Mouse (Mus musculus) intestine, embryonic 16.5 days (tissue): ENCODE data around the gene Parpbp. TPM values are rescaled to one million over a fixed set of nuclear protein-coding genes. Genes with fewer than 3 reads are reported as not detected.

Source experiments
- ATAC-seq: fragments of 200-750 bp; cut with Nextera tagmentation; 2 replicates; pipeline ENCODE4 v1.8.0; 2017; ENCODE audit warnings: moderate TSS enrichment, moderate library complexity
- H3K27ac ChIP-seq: fragments of 300-500 bp; sonication (generic); 2 replicates; pipeline ENCODE4 v1.5.1; 2014; ENCODE audit warnings: mild to moderate bottlenecking, low read length
- H3K27me3 ChIP-seq: fragments of 300-500 bp; sonication (generic); replicated peaks from 2 replicates; pipeline ENCODE4 v1.6.1; 2014; ENCODE audit warnings: low read length, control low read depth, mixed read lengths; ENCODE audit not compliant: control insufficient read depth, insufficient read depth
- H3K36me3 ChIP-seq: fragments of 300-500 bp; sonication (generic); 2 replicates; pipeline ENCODE4 v1.6.1; 2014; ENCODE audit warnings: low read length, control low read depth; ENCODE audit not compliant: control insufficient read depth, insufficient read depth
- H3K4me1 ChIP-seq: fragments of 300-500 bp; sonication (generic); 2 replicates; pipeline ENCODE4 v1.6.1; 2014; ENCODE audit warnings: low read length, control low read depth, mixed read lengths; ENCODE audit not compliant: control insufficient read depth, insufficient read depth
- H3K4me2 ChIP-seq: fragments of 300-500 bp; sonication (generic); 2 replicates; pipeline ENCODE4 v1.6.1; 2014; ENCODE audit warnings: low read depth, low read length, control low read depth
- H3K4me3 ChIP-seq: fragments of 300-500 bp; sonication (generic); 2 replicates; pipeline ENCODE4 v1.5.1; 2014; ENCODE audit warnings: mild to moderate bottlenecking, low read length
- H3K9ac ChIP-seq: fragments of 300-500 bp; sonication (generic); 2 replicates; pipeline ENCODE4 v1.6.1; 2014; ENCODE audit warnings: low read depth, low read length
- H3K9me3 ChIP-seq: fragments of 300-500 bp; sonication (generic); 2 replicates; pipeline ENCODE4 v1.6.1; 2016; ENCODE audit warnings: low read length, control low read depth; ENCODE audit not compliant: control insufficient read depth
- WGBS: fragments of 180-500 bp; shearing (Covaris S2); extraction: QIAGEN DNeasy Blood & Tissue Kit; methylation state at CpG from one replicate; pipeline ENCODE4 v1.1.7; 2014; 5-methylcytosine and 5-hydroxymethylcytosine counted together
- polyA plus RNA-seq: library from polyadenylated mRNA; unstranded; fragments of >200 nt; fragmentation: Nextera tagmentation; extraction: Ambion mirVana; gene quantifications from 2 replicates; pipeline ENCODE4 v1.2.1, GENCODE M21; 2015

The Parpbp gene
- polyA plus RNA-seq, 1 experiment from 2014 or later, result 10.2 TPM

GRCm38 (mm10) chr10:88119721-88120120 lies 27.0 kb downstream of the Parpbp start:
- Histone ChIP-seq H3K9me3 (no peaks in the 10 kb centered on the region), H3K27me3 (no peaks in the 10 kb centered on the region), H3K9ac (no peak overlapping the region), H3K36me3 (0 out of 2 replicates have a peak, but pooled peaks cover 2% of the 10 kb centered on the region), H3K4me1 (no peaks in the 10 kb centered on the region), H3K4me3 (no peak overlapping the region), H3K4me2 (no peak overlapping the region), H3K27ac (no peak overlapping the region)
- ATAC-seq, result no peak

DNA sequence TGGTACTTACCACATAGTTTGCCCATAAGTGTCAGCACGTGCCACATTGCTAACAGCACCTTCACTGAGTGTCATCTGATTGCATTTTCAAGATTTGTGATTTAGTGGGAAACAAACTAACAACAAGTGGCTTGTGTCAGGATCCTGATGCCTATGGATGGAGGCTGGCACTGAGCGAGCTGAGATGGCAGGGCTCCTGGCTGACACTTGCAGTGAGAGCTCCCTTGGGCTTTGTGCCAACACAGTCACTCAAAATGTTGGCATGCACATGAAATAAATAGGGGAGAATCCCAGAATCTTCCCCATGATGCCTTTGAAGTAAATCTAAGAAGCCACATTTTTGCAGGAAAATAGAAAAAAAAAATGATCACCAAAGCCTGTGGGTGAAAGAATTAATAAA lies 33.5 kb downstream of the Parpbp start:
- Histone ChIP-seq H3K4me2 (no peak overlapping the region), H3K9me3 (no peaks in the 10 kb centered on the region), H3K4me3 (no peak overlapping the region), H3K27me3 (no peaks in the 10 kb centered on the region), H3K4me1 (no peaks in the 10 kb centered on the region), H3K27ac (no peak overlapping the region), H3K36me3 (peaks cover 2% of the 10 kb centered on the region; the same call in 1 of the 2 replicates), H3K9ac (no peak overlapping the region)
- 90% methylated on average over 2 of the region's 2 CpGs for WGBS
- no peak for ATAC-seq

DNA sequence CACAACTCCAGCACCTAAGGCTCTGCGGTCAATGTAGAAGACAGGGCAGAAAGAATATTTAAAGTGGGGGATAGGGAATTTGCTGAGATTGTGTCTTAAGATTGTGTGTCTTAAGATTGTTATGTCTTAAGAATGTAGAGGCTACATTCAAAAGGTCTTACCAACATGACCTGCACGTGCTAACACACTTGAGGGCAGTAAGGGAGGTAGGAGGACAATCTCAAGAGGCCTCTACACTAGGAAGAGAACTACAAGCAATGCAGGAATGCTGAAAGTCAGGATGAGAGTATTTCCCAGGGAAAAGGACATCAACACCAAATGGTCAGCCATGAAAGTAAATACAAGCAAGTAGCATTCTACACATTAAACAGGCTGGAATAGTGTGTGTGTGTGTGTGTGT lies 40.6 kb downstream of the Parpbp start:
- Histone ChIP-seq H3K4me1 (no peaks in the 10 kb centered on the region), H3K4me3 (no peak overlapping the region), H3K4me2 (no peak overlapping the region), H3K9ac (no peak overlapping the region), H3K36me3 (no peaks in the 10 kb centered on the region), H3K27me3 (no peaks in the 10 kb centered on the region), H3K9me3 (no peaks in the 10 kb centered on the region), H3K27ac (no peak overlapping the region)
- ATAC-seq, result no peak
- 87% methylated on average over 2 of the region's 2 CpGs for WGBS

DNA sequence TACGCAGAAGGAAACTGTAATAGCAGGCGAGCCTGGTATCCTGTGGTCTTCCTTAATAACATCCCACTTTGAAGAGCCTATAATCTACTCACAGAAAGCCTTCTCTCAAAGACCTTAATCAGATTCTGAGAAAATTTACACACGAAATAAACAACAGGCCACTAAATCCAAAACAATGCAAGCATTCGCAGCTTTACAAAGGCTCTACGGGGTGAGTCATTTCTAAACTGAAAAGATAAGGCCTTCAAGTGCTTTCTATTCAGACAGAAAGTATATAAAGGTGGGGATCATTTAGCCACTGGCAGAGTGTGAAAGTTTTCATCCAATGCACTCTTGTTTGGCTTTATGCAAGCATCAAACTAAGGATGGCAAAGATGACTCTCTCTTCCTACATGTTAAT lies 56.0 kb downstream of the Parpbp start, which contains the start of gene Pmch:
TSS of gene Pmch (plus strand) at position 301 of the 400 bp plus-strand sequence.
- WGBS, result 74% methylated on average over 5 of the region's 5 CpGs
- no peaks in the 10 kb centered on the region for H3K36me3 ChIP-seq
- no peaks in the 10 kb centered on the region for H3K27me3 ChIP-seq
- H3K9me3 ChIP-seq, result no peaks in the 10 kb centered on the region
- H3K9ac ChIP-seq, result no peak within 1 kb of the TSS
- H3K4me3 ChIP-seq, result no peak within 1 kb of the TSS
- no peaks in the 10 kb centered on the region for H3K4me1 ChIP-seq
- H3K27ac ChIP-seq, result no peak within 1 kb of the TSS
- no peak for ATAC-seq
- no peak within 1 kb of the TSS for H3K4me2 ChIP-seq

DNA sequence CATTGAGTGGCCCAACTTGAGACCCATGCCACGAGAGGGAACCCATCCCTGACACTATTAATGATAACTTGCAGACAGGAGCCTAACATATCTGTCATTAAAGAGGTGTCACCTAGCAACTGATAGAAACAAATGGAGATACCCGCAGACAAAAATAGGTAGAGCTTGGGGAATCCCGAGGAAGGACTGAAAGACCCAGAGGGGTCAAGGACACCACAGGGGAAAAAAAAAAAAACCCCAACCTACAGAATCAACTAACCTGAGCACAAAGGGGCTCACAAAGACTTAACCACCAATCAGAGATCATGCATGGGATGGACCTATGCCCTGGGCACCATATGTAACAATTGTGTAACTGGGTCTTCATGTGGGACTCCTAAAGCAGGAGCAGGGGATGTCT lies 79.4 kb downstream of the Parpbp start:
- H3K9ac ChIP-seq, result no peak overlapping the region
- H3K4me2 ChIP-seq, result no peak overlapping the region
- no peak for ATAC-seq
- 70% methylated on average over 3 of the region's 3 CpGs for WGBS
- H3K9me3 ChIP-seq, result no peaks in the 10 kb centered on the region
- no peak overlapping the region for H3K27ac ChIP-seq
- no peaks in the 10 kb centered on the region for H3K4me1 ChIP-seq
- no peaks in the 10 kb centered on the region for H3K27me3 ChIP-seq
- no peak overlapping the region for H3K4me3 ChIP-seq
- H3K36me3 ChIP-seq, result no peaks in the 10 kb centered on the region

DNA sequence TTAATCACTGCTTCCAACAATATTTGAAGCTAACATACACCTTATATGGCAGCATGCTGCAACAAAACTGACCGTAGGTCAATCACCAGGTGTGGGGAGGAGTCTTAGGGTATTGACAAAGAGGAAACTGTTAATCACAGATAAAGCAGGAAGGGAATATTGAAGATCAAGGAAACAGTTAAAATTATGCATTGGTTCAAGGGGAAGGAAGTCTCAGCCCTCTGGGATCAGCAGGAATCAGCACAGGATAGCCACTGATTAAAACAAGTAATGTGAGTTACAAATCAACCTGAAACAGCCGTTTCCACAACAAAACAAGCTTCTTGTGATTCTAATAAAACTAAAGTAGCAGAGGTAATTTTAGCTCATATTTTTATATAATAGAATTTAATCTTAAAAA lies 81.9 kb downstream of the Parpbp start:
- Histone ChIP-seq H3K9ac (no peak overlapping the region), H3K27me3 (no peaks in the 10 kb centered on the region), H3K4me2 (no peak overlapping the region), H3K36me3 (no peaks in the 10 kb centered on the region), H3K4me3 (no peak overlapping the region), H3K4me1 (no peaks in the 10 kb centered on the region), H3K9me3 (no peaks in the 10 kb centered on the region), H3K27ac (no peak overlapping the region)
- no peak for ATAC-seq
- 65% methylated on average over 2 of the region's 2 CpGs for WGBS

DNA sequence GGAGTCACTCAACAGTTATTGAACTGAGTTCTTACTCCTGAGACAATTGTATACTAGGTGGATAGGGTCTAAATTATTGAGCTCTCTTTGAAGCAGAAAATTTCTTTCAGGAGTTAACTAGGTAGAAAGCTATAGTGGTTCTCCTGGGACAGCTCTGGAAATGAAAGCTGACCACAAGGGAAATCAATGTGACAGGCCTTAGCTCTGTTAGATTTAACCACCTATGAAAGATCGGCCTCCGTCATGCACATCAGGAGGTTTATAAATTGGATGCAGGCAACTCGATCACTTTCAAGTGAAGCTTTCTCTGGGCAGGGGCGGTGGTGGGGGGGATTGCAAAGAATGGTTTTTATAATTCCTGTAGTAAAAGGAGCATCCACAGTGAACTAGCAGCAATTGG lies 83.3 kb downstream of the Parpbp start:
- Histone ChIP-seq H3K27ac (no peak overlapping the region), H3K36me3 (no peaks in the 10 kb centered on the region), H3K4me1 (no peaks in the 10 kb centered on the region), H3K27me3 (no peaks in the 10 kb centered on the region), H3K9ac (no peak overlapping the region), H3K4me3 (no peak overlapping the region), H3K9me3 (no peaks in the 10 kb centered on the region), H3K4me2 (no peak overlapping the region)
- no peak for ATAC-seq
- 80% methylated on average over 4 of the region's 4 CpGs for WGBS

- Histone ChIP-seq H3K4me2 (no peak overlapping the region), H3K9ac (no peak overlapping the region), H3K4me1 (no peaks in the 10 kb centered on the region), H3K36me3 (no peaks in the 10 kb centered on the region), H3K27ac (no peak overlapping the region), H3K4me3 (no peak overlapping the region), H3K27me3 (no peaks in the 10 kb centered on the region), H3K9me3 (no peaks in the 10 kb centered on the region)
- ATAC-seq, result no peak
- WGBS, result 40% methylated on average over 14 of the region's 14 CpGs
Measured at GRCm38 (mm10) chr10:88056950-88057649, 89.6 kb downstream of the Parpbp start.

DNA sequence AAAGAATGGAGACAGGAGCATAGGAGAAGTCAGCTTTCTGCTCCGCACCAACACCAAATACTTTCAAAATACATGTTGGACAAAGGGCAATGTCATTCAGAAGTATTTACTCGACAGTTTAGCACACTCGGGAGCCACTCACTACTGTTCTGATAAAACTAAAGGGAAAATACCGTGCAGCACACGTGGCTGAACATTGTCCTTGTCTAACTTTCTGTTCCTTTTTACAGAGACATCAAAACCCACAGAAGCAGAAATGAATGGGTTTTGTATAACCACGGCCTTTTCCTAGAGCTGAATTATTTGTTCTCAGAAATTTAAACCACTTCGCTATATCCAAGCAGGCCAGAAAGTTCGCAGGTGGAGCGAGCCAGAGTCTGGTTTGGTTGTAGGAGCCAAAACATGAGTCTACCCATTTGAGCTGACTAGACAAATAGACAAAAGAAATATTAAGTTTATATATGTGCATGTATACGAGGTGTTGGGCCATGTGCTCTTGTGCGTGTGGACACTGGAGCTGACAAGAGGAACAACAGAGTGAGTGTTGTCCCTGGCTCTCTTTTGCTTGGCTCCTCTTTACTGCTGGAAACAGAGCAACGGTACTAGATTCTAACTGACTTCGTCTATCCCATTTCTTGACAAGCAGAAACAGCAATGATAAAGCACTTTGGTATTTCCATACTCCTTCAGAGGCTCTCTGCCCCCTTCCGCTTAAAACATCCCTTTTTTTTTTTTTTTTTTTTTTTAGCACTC lies 92.3 kb downstream of the Parpbp start:
- H3K27ac ChIP-seq, result no peak overlapping the region
- H3K4me3 ChIP-seq, result no peak overlapping the region
- H3K4me2 ChIP-seq, result no peak overlapping the region
- ATAC-seq, result no peak
- WGBS, result 66% methylated on average over 14 of the region's 14 CpGs
- no peaks in the 10 kb centered on the region for H3K36me3 ChIP-seq
- H3K27me3 ChIP-seq, result no peaks in the 10 kb centered on the region
- H3K4me1 ChIP-seq, result no peaks in the 10 kb centered on the region
- no peaks in the 10 kb centered on the region for H3K9me3 ChIP-seq
- H3K9ac ChIP-seq, result no peak overlapping the region
